ENCODE assay signal across 9 mouse cellular contexts in genomic region chr14:18336106-18336505, GRCm38 (mm10).
"Had no signal": no experiment of that assay in that cellular context is flagged by ENCODE, and none has a peak within 500 bp of the region (broad histone marks: within the 10 kb centered on the region; RNA-seq: fewer than 3 reads in every experiment).

No protein-coding gene starts in this region.

- ATAC-seq: midbrain, embryonic 13.5 days; midbrain, embryonic 15.5 days had no signal

- DNase-seq: lung, adult 18-20 months; lung, embryonic 14.5 days; lung, postnatal 10 days; right cerebral cortex, postnatal 14 days; thymus, adult 2 months; thymus, postnatal 25 days; thymus, postnatal 4 days had no signal
